In the genomic region with DNA sequence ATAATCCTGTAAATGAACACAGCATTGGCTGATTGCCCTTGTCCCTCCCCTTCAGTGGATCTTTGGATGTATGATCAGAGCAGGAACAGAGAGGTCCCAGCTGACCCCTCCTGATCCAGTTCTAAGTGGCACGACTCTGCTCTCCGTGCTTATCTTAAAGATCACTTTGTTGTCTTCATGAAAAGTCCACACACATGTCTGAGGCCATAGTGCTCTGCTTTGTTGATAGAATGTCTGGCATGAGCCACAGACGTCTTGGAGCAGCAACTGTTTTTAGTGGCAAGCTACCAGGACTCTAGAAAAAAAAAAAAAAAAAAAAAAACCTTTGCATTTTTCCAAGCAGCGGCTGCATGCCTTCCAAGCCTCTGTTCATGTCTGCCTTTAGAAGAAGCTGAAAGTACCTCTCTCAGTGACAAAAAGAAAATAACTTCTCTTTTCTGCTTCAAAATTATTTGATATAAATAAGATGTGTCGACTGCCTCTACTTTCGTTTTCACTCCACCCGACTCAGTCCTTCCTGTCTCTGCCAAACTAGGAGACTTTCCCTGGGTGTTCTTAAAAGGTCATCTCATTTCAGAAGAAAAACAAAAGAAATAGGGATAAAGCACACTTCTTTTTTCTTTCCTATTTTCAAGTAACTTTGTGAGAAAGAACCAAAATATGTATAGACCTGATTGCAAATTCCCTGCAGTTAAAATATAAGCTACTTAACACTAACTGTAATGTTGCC, we compare ENCODE assay signal across 8 mouse cellular contexts.
DNase-seq lines count a peak whose midpoint lies in the region; ATAC-seq and TF ChIP-seq lines count a peak whose summit lies in the region.

No protein-coding gene starts in this region.

- intact Hi-C loops in heart, postnatal 36 days (cut with DNase I), result loop anchor here (5.0 kb wide), 1 partner anchor 204 kb away; no protein-coding TSS in a partner anchor

- DNase-seq in forebrain, postnatal 0 days, result peak; percentile 12
- DNase-seq in forebrain, embryonic 14.5 days (ENCODE audit: low spot score), result no peak
- DNase-seq in adrenal gland, adult 2 months, result peak; percentile 66
- peak; percentile 35 to 66 for DNase-seq in heart, postnatal 36 days
- peak; percentile 13 to 15 for DNase-seq in layer of hippocampus, postnatal 14 days (ENCODE audit: low spot score in 2 of 2)
- DNase-seq in lung, postnatal 36 days, result peak; percentile 70

- peak overlapping the region; percentile 26 for H3K4me2 ChIP-seq in forebrain, postnatal 0 days (ENCODE audit: low read depth)
- no peak overlapping the region for H3K4me2 ChIP-seq in forebrain, embryonic 14.5 days (ENCODE audit: low read length)
- peak overlapping the region; percentile 40 for H3K4me2 ChIP-seq in embryonic facial prominence, embryonic 15.5 days (replicated peaks)
- peak overlapping the region; percentile 49 for H3K4me2 ChIP-seq in stomach, embryonic 15.5 days

- ATAC-seq in forebrain, postnatal 0 days, result peak; percentile 56; the same call in 1 of the 2 replicates
- no peak for ATAC-seq in forebrain, embryonic 14.5 days
- ATAC-seq in embryonic facial prominence, embryonic 15.5 days (ENCODE audit: insufficient number of reproducible peaks, low FRiP score, low TSS enrichment, low read depth), result no peak
- ATAC-seq in stomach, embryonic 15.5 days (ENCODE audit: insufficient read depth, low FRiP score, low read depth), result peak; percentile 72

- no peaks in the 10 kb centered on the region for H3K9me3 ChIP-seq in forebrain, postnatal 0 days (ENCODE audit: low read length)
- no peaks in the 10 kb centered on the region for H3K9me3 ChIP-seq in forebrain, embryonic 14.5 days (replicated peaks; ENCODE audit: control insufficient read depth, low read length)
- no peaks in the 10 kb centered on the region for H3K9me3 ChIP-seq in embryonic facial prominence, embryonic 15.5 days (replicated peaks)
- H3K9me3 ChIP-seq in stomach, embryonic 15.5 days, result no peaks in the 10 kb centered on the region

- H3K27me3 ChIP-seq in forebrain, postnatal 0 days (ENCODE audit: insufficient read depth, low read length), result no peaks in the 10 kb centered on the region
- no peaks in the 10 kb centered on the region for H3K27me3 ChIP-seq in forebrain, embryonic 14.5 days (replicated peaks; ENCODE audit: control insufficient read depth, insufficient read depth, low read length)
- H3K27me3 ChIP-seq in embryonic facial prominence, embryonic 15.5 days, result no peaks in the 10 kb centered on the region
- no peaks in the 10 kb centered on the region for H3K27me3 ChIP-seq in stomach, embryonic 15.5 days (replicated peaks)

- no peak overlapping the region for H3K9ac ChIP-seq in forebrain, postnatal 0 days
- H3K9ac ChIP-seq in forebrain, embryonic 14.5 days (ENCODE audit: low read length), result no peak overlapping the region
- no peak overlapping the region for H3K9ac ChIP-seq in embryonic facial prominence, embryonic 15.5 days
- H3K9ac ChIP-seq in stomach, embryonic 15.5 days, result no peak overlapping the region

- WGBS in forebrain, postnatal 0 days, result 25% methylated on average over 7 of the region's 7 CpGs
- 61% methylated on average over 7 of the region's 7 CpGs for WGBS in forebrain, embryonic 14.5 days
- WGBS in embryonic facial prominence, embryonic 15.5 days, result 15% methylated on average over 7 of the region's 7 CpGs
- WGBS in stomach, embryonic 15.5 days, result 7% methylated on average over 7 of the region's 7 CpGs

- H3K27ac ChIP-seq in forebrain, postnatal 0 days (ENCODE audit: low read depth, low read length), result no peak overlapping the region
- H3K27ac ChIP-seq in forebrain, embryonic 14.5 days (ENCODE audit: low read depth, low read length), result no peak overlapping the region
- H3K27ac ChIP-seq in embryonic facial prominence, embryonic 15.5 days (replicated peaks), result peak overlapping the region; percentile 77
- H3K27ac ChIP-seq in stomach, embryonic 15.5 days, result peak overlapping the region; percentile 27

- no peak for TF ChIP-seq CTCF in forebrain, postnatal 0 days (IDR thresholded peaks at IDR 0.05; ENCODE audit: low read depth)

- peak overlapping the region; percentile 11; the same call in 1 of the 2 replicates for H3K4me3 ChIP-seq in forebrain, postnatal 0 days (ENCODE audit: low read depth, low read length)
- no peak overlapping the region for H3K4me3 ChIP-seq in forebrain, embryonic 14.5 days (ENCODE audit: low read depth, low read length)
- H3K4me3 ChIP-seq in embryonic facial prominence, embryonic 15.5 days (replicated peaks), result peak overlapping the region; percentile 31
- peak overlapping the region; percentile 34 for H3K4me3 ChIP-seq in stomach, embryonic 15.5 days (replicated peaks)

- no peaks in the 10 kb centered on the region for H3K36me3 ChIP-seq in forebrain, postnatal 0 days (ENCODE audit: insufficient read depth)
- no peaks in the 10 kb centered on the region for H3K36me3 ChIP-seq in forebrain, embryonic 14.5 days (ENCODE audit: control insufficient read depth, insufficient read depth, low read length)
- H3K36me3 ChIP-seq in embryonic facial prominence, embryonic 15.5 days, result no peaks in the 10 kb centered on the region
- H3K36me3 ChIP-seq in stomach, embryonic 15.5 days, result no peaks in the 10 kb centered on the region

- H3K4me1 ChIP-seq in forebrain, postnatal 0 days (ENCODE audit: insufficient read depth), result no peaks in the 10 kb centered on the region
- H3K4me1 ChIP-seq in forebrain, embryonic 14.5 days (ENCODE audit: control insufficient read depth, insufficient read depth, low read length), result no peaks in the 10 kb centered on the region
- peaks cover 3% of the 10 kb centered on the region; the same call in 1 of the 2 replicates for H3K4me1 ChIP-seq in embryonic facial prominence, embryonic 15.5 days
- H3K4me1 ChIP-seq in stomach, embryonic 15.5 days, result no peaks in the 10 kb centered on the region

Comparison
In these comparisons a context has a peak if more than half of its experiments do, and no peak if none do; other contexts are left out.
1. ATAC-seq: peak in forebrain, postnatal 0 days (single experiment) and stomach, embryonic 15.5 days (single experiment); none in forebrain, embryonic 14.5 days (single experiment) and embryonic facial prominence, embryonic 15.5 days (single experiment).
2. H3K27ac ChIP-seq: peak in embryonic facial prominence, embryonic 15.5 days (single experiment) and stomach, embryonic 15.5 days (single experiment); none in forebrain, postnatal 0 days (single experiment) and forebrain, embryonic 14.5 days (single experiment).